Mouse (Mus musculus) hindbrain, postnatal 0 days (tissue): ENCODE results near the gene Ttll3. TPM values are rescaled to one million over a fixed set of nuclear protein-coding genes. Genes with fewer than 3 reads are reported as not detected.

Source experiments
- ATAC-seq: fragments of 200-750 bp; cut with Nextera tagmentation; 2 replicates; pipeline ENCODE4 v1.8.0; 2017; ENCODE audit warnings: mild to moderate bottlenecking, moderate TSS enrichment, moderate library complexity
- DNase-seq: peaks from one replicate; pipeline ENCODE4 v3.0.0-alpha.2; 2015; ENCODE audit warnings: low spot score
- H3K27ac ChIP-seq: fragments of 300-500 bp; sonication (generic); 2 replicates; pipeline ENCODE4 v1.5.1; 2014; ENCODE audit warnings: mild to moderate bottlenecking
- H3K27me3 ChIP-seq: fragments of 300-500 bp; sonication (generic); 2 replicates; pipeline ENCODE4 v1.6.1; 2014; ENCODE audit warnings: low read length, mixed read lengths; ENCODE audit not compliant: insufficient read depth
- H3K36me3 ChIP-seq: fragments of 300-500 bp; sonication (generic); 2 replicates; pipeline ENCODE4 v1.6.1; 2014; ENCODE audit warnings: low read length, mixed read lengths; ENCODE audit not compliant: insufficient read depth
- H3K4me1 ChIP-seq: fragments of 300-500 bp; sonication (generic); 2 replicates; pipeline ENCODE4 v1.6.1; 2014; ENCODE audit warnings: antibody characterized with exemption, low read length, mixed read lengths; ENCODE audit not compliant: insufficient read depth
- H3K4me2 ChIP-seq: fragments of 300-500 bp; sonication (generic); 2 replicates; pipeline ENCODE4 v1.6.1; 2014; ENCODE audit warnings: low read depth, mild to moderate bottlenecking, low read length, moderate library complexity, mixed read lengths
- H3K4me3 ChIP-seq: fragments of 300-500 bp; sonication (generic); 2 replicates; pipeline ENCODE4 v1.5.1; 2014; ENCODE audit warnings: low read length
- H3K9ac ChIP-seq: fragments of 300-500 bp; sonication (generic); replicated peaks from 2 replicates; pipeline ENCODE4 v1.6.1; 2014; ENCODE audit warnings: mild to moderate bottlenecking, low read length, moderate library complexity, mixed read lengths
- H3K9me3 ChIP-seq: fragments of 300-500 bp; sonication (generic); 2 replicates; pipeline ENCODE4 v1.6.1; 2016; ENCODE audit warnings: low read length, mixed read lengths
- CTCF ChIP-seq: IDR thresholded peaks from 2 replicates; pipeline ENCODE4 v1.5.1; 2016; ENCODE audit warnings: antibody characterized with exemption, control low read depth, low read depth
- WGBS: fragments of 180-500 bp; shearing (Covaris S2); extraction: QIAGEN DNeasy Blood & Tissue Kit; methylation state at CpG from one replicate; pipeline ENCODE4 v1.1.7; 2014; 5-methylcytosine and 5-hydroxymethylcytosine counted together
- polyA plus RNA-seq: library from polyadenylated mRNA; unstranded; fragments of >200 nt; fragmentation: Nextera tagmentation; extraction: Ambion mirVana; gene quantifications from 2 replicates; pipeline ENCODE4 v1.2.1, GENCODE M21; 2015
- total RNA-seq: library from RNA; depleted of rRNA; stranded (reverse); fragments of >200 nt; gene quantifications from 2 replicates; pipeline ENCODE4 v1.2.3, GENCODE M21; 2014

Gene Ttll3
- total and polyA plus RNA-seq, 2 experiments from 2014 or later, result 11.6 to 11.9 TPM

GRCm38 (mm10) chr6:113443091-113443490 is 54.0 kb downstream of the Ttll3 start:
- peak overlapping the region; percentile 90 for H3K9ac ChIP-seq
- ATAC-seq, result no peak
- peak overlapping the region; percentile 95 for H3K4me2 ChIP-seq
- peaks cover 6% of the 10 kb centered on the region; the same call in 1 of the 2 replicates for H3K36me3 ChIP-seq
- H3K9me3 ChIP-seq, result no peaks in the 10 kb centered on the region
- H3K4me3 ChIP-seq, result peak overlapping the region; percentile 71
- 53% methylated on average over 12 of the region's 12 CpGs for WGBS
- 0 out of 2 replicates have a peak, but pooled peaks cover 3% of the 10 kb centered on the region for H3K4me1 ChIP-seq
- peak; percentile 37 for DNase-seq
- no peaks in the 10 kb centered on the region for H3K27me3 ChIP-seq
- peak overlapping the region; percentile 80 for H3K27ac ChIP-seq
- TF ChIP-seq CTCF, result peak; percentile 39

GRCm38 (mm10) chr6:113444207-113444965 is 55.3 kb downstream of the Ttll3 start:
- H3K27ac ChIP-seq, result no peak overlapping the region
- H3K9me3 ChIP-seq, result no peaks in the 10 kb centered on the region
- no peak overlapping the region for H3K9ac ChIP-seq
- DNase-seq (no peak), ATAC-seq (no peak)
- TF ChIP-seq CTCF, result no peak
- H3K27me3 ChIP-seq, result no peaks in the 10 kb centered on the region
- 0 out of 2 replicates have a peak, but pooled peaks cover 3% of the 10 kb centered on the region for H3K4me1 ChIP-seq
- peaks cover 10% of the 10 kb centered on the region; the same call in 1 of the 2 replicates for H3K36me3 ChIP-seq
- 80% methylated on average over 6 of the region's 8 CpGs for WGBS
- H3K4me3 ChIP-seq, result no peak overlapping the region
- no peak overlapping the region for H3K4me2 ChIP-seq

- Histone ChIP-seq H3K4me1 (0 out of 2 replicates have a peak, but pooled peaks cover 3% of the 10 kb centered on the region), H3K36me3 (peaks cover 10% of the 10 kb centered on the region; the same call in 1 of the 2 replicates), H3K9ac (no peak overlapping the region), H3K9me3 (no peaks in the 10 kb centered on the region), H3K4me3 (no peak overlapping the region), H3K27ac (no peak overlapping the region), H3K27me3 (no peaks in the 10 kb centered on the region), H3K4me2 (no peak overlapping the region)
- TF ChIP-seq CTCF, result no peak
- 72% methylated on average over 4 of the region's 4 CpGs for whole genome bisulfite sequencing
- DNase-seq (peak; percentile 75), ATAC-seq (0 out of 2 replicates have a peak, but pooled peaks have one; percentile 44)
These were observed 58.6 kb downstream of the Ttll3 start for GRCm38 (mm10) chr6:113447639-113448038.

- 52% methylated on average over 2 of the region's 2 CpGs for WGBS
- 0 out of 2 replicates have a peak overlapping the region, but pooled peaks have one; percentile 0 for H3K9ac ChIP-seq
- DNase-seq (peak; percentile 76), ATAC-seq (no peak)
- no peaks in the 10 kb centered on the region for H3K27me3 ChIP-seq
- no peak overlapping the region for H3K27ac ChIP-seq
- no peak overlapping the region for H3K4me2 ChIP-seq
- H3K36me3 ChIP-seq, result peaks cover 9% of the 10 kb centered on the region; the same call in 1 of the 2 replicates
- TF ChIP-seq CTCF, result no peak
- H3K4me3 ChIP-seq, result no peak overlapping the region
- H3K4me1 ChIP-seq, result no peaks in the 10 kb centered on the region
- no peaks in the 10 kb centered on the region for H3K9me3 ChIP-seq
These were observed 62.8 kb downstream of the Ttll3 start for GRCm38 (mm10) chr6:113451839-113452238.

- Histone ChIP-seq H3K9ac (no peak overlapping the region), H3K9me3 (no peaks in the 10 kb centered on the region), H3K4me3 (no peak overlapping the region), H3K27ac (no peak overlapping the region), H3K27me3 (0 out of 2 replicates have a peak, but pooled peaks cover 3% of the 10 kb centered on the region), H3K4me1 (no peaks in the 10 kb centered on the region), H3K4me2 (no peak overlapping the region), H3K36me3 (no peaks in the 10 kb centered on the region)
- DNase-seq, result no peak
- 74% methylated on average over 5 of the region's 5 CpGs for WGBS
- no peak for ATAC-seq
- no peak for TF ChIP-seq CTCF
These were observed 65.9 kb downstream of the Ttll3 start for GRCm38 (mm10) chr6:113455007-113455406.

- Histone ChIP-seq H3K4me1 (no peaks in the 10 kb centered on the region), H3K27me3 (0 out of 2 replicates have a peak, but pooled peaks cover 3% of the 10 kb centered on the region), H3K36me3 (no peaks in the 10 kb centered on the region), H3K4me2 (no peak within 1 kb of the TSS), H3K9me3 (no peaks in the 10 kb centered on the region), H3K27ac (no peak within 1 kb of the TSS), H3K4me3 (no peak within 1 kb of the TSS), H3K9ac (no peak within 1 kb of the TSS)
- no peak for TF ChIP-seq CTCF
- no peak for ATAC-seq
- 75% methylated on average over 10 of the region's 10 CpGs for WGBS
- no peak for DNase-seq
These were observed 69.0 kb downstream of the Ttll3 start, which contains the start of gene Il17re for GRCm38 (mm10) chr6:113457952-113458534. TSS of gene Il17re (plus strand) at chr6:113458484.

GRCm38 (mm10) chr6:113458635-113459034 is 69.6 kb downstream of the Ttll3 start:
- ATAC-seq, result no peak
- no peak for TF ChIP-seq CTCF
- no peaks in the 10 kb centered on the region for H3K4me1 ChIP-seq
- H3K36me3 ChIP-seq, result no peaks in the 10 kb centered on the region
- H3K27ac ChIP-seq, result no peak overlapping the region
- H3K4me2 ChIP-seq, result no peak overlapping the region
- H3K4me3 ChIP-seq, result no peak overlapping the region
- 64% methylated on average over 10 of the region's 10 CpGs for WGBS
- DNase-seq, result no peak
- no peak overlapping the region for H3K9ac ChIP-seq
- 0 out of 2 replicates have a peak, but pooled peaks cover 3% of the 10 kb centered on the region for H3K27me3 ChIP-seq
- H3K9me3 ChIP-seq, result no peaks in the 10 kb centered on the region
